Mouse (Mus musculus) heart, embryonic 11.5 days (tissue): ENCODE data around the gene Ankrd22. TPM values are rescaled to one million over a fixed set of nuclear protein-coding genes. Genes with fewer than 3 reads are reported as not detected.

Source experiments
- ATAC-seq: fragments of 200-750 bp; cut with Nextera tagmentation; replicated peaks from 2 replicates; pipeline ENCODE4 v1.8.0; 2017; ENCODE audit warnings: moderate library complexity; ENCODE audit not compliant: insufficient number of reproducible peaks, low FRiP score, low TSS enrichment
- H3K27ac ChIP-seq: fragments of 300-500 bp; sonication (generic); 2 replicates; pipeline ENCODE4 v1.5.1; 2014; ENCODE audit warnings: mild to moderate bottlenecking, low read depth, low read length
- H3K27me3 ChIP-seq: fragments of 300-500 bp; sonication (generic); 2 replicates; pipeline ENCODE4 v1.6.1; 2014; ENCODE audit warnings: mild to moderate bottlenecking, low read length, mixed read lengths; ENCODE audit not compliant: control insufficient read depth, insufficient read depth
- H3K36me3 ChIP-seq: fragments of 300-500 bp; sonication (generic); 2 replicates; pipeline ENCODE4 v1.6.1; 2014; ENCODE audit warnings: mild to moderate bottlenecking, low read length, moderate library complexity, mixed read lengths; ENCODE audit not compliant: control insufficient read depth, insufficient read depth
- H3K4me1 ChIP-seq: fragments of 300-500 bp; sonication (generic); 2 replicates; pipeline ENCODE4 v1.6.1; 2014; ENCODE audit warnings: low read length; ENCODE audit not compliant: control insufficient read depth, insufficient read depth
- H3K4me2 ChIP-seq: fragments of 300-500 bp; sonication (generic); 2 replicates; pipeline ENCODE4 v1.6.1; 2014; ENCODE audit warnings: mild to moderate bottlenecking, moderate library complexity
- H3K4me3 ChIP-seq: fragments of 300-500 bp; sonication (generic); 2 replicates; pipeline ENCODE4 v1.5.1; 2014; ENCODE audit warnings: low read depth, low read length
- H3K9ac ChIP-seq: fragments of 300-500 bp; sonication (generic); 2 replicates; pipeline ENCODE4 v1.6.1; 2014; ENCODE audit warnings: mild to moderate bottlenecking, low read depth, low read length, moderate library complexity
- H3K9me3 ChIP-seq: fragments of 300-500 bp; sonication (generic); replicated peaks from 2 replicates; pipeline ENCODE4 v1.6.1; 2016; ENCODE audit warnings: low read length; ENCODE audit not compliant: control insufficient read depth
- WGBS: fragments of 180-500 bp; shearing (Covaris S2); extraction: QIAGEN DNeasy Blood & Tissue Kit; methylation state at CpG from one replicate; pipeline ENCODE4 v1.1.7; 2014; ENCODE audit not compliant: insufficient replicate concordance; 5-methylcytosine and 5-hydroxymethylcytosine counted together
- polyA plus RNA-seq: library from polyadenylated mRNA; unstranded; fragments of >200 nt; fragmentation: Nextera tagmentation; extraction: Ambion mirVana; gene quantifications from 2 replicates; pipeline ENCODE4 v1.2.1, GENCODE M21; 2014

Ankrd22 gene
- polyA plus RNA-seq, 1 experiment from 2014 or later = not detected

DNA sequence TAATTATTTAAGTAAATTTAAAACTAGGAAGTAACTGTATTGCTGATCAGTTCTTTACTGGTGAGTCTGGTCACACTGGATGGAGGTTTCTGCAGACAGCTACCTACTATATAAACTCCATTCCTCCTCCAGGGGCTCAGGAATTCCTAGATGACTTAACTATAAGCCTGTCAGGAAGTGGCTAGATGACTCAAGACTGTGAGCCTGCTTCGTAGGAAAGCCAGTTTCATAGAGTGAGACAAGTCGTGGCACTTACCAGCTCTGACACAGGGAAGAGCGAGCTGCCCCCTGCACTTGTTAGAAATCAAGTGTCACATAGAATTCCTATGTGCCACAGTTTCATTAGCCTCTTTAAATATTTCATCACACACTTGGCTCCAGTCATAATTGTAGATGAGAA lies 5.3 kb upstream of the Ankrd22 start:
- no peaks in the 10 kb centered on the region for H3K9me3 ChIP-seq
- 53% methylated on average over 3 of the region's 3 CpGs for WGBS
- no peak overlapping the region for H3K9ac ChIP-seq
- no peak overlapping the region for H3K27ac ChIP-seq
- H3K4me1 ChIP-seq = 0 out of 2 replicates have a peak, but pooled peaks cover 3% of the 10 kb centered on the region
- H3K27me3 ChIP-seq = no peaks in the 10 kb centered on the region
- H3K4me3 ChIP-seq = no peak overlapping the region
- no peak for ATAC-seq
- H3K4me2 ChIP-seq = no peak overlapping the region
- no peaks in the 10 kb centered on the region for H3K36me3 ChIP-seq

DNA sequence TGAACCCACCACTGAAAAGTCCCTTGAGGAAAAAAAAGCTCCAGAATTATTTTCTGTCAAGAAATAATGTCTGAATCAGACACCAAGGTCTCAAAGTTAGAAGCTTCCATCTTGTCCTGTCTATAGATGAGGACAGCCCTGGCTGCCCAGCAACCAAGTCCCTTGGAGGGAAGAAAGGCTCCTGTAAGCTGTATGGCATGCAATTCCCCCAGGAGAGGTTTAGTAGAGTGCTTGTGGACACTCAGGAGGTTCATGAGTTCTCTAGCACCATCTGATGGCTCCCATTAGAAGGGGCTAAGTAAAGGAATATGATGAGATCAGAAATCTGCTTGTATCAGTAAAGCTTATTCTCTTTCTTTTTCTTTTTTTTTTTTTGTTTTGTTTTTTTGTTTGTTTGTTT lies 3.3 kb upstream of the Ankrd22 start:
- Histone ChIP-seq H3K4me3 (no peak overlapping the region), H3K27me3 (no peaks in the 10 kb centered on the region), H3K27ac (no peak overlapping the region), H3K4me2 (no peak overlapping the region), H3K9ac (no peak overlapping the region), H3K36me3 (no peaks in the 10 kb centered on the region), H3K4me1 (0 out of 2 replicates have a peak, but pooled peaks cover 3% of the 10 kb centered on the region), H3K9me3 (no peaks in the 10 kb centered on the region)
- ATAC-seq = no peak

DNA sequence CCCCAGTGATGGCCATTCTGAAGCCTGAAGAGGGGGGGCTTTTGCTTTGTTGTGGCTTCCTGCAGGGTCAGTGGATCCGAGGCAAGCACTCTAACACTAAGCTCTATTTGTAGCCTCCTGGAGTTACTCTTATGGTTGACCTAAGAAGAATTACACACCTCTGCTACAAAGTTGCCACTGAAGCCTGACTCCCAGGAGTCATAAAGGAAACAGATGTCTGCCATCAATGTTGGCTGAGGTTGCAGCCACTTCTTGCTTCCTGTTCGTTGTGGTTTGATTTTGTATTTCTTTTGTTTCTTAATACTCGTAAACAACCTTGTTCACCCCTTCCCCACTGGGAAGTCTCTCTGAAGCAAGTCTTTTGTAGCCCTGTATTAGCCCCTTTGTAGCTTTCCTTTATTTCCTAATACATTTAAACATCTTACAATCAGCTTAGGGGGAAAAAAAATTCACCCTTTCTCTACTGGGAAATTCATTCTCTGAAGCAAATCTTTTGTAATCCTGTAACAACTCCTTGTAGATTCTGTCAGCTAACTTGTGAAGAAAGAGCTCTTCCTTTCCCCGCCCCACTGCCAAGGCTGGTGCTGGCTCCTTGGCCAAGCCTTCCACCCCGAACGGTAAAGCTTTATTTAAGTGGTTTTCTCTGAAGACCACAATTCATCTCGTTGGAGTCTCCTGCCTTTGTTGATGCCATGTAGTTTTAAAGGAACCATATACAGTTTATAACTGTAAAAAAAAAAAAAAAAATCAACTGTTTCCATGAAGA lies 2.2 kb upstream of the Ankrd22 start:
- Histone ChIP-seq H3K27ac (no peak overlapping the region), H3K27me3 (no peaks in the 10 kb centered on the region), H3K9ac (no peak overlapping the region), H3K4me3 (no peak overlapping the region), H3K36me3 (no peaks in the 10 kb centered on the region), H3K9me3 (no peaks in the 10 kb centered on the region), H3K4me2 (no peak overlapping the region), H3K4me1 (no peaks in the 10 kb centered on the region)
- 67% methylated on average over 7 of the region's 7 CpGs for WGBS
- no peak for ATAC-seq

DNA sequence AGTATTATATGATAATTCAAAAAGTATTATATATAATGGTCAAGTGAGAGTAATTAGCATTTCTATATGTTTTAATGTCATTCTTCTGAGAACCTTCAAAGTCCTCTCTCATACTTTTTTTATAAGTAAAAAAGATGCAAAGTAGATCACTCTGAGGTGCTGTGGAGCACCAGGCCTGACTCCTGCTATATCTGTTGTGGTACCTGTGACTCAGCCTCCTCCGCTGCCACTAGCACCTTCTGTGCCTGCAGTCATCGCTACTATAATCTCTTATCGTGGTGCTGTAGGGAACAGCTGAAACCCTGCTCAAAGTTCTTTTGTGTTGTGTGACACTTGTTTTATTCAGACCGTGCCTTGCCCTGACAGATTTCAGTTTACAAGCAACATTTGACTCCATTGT lies 533 bp upstream of the Ankrd22 start:
- Histone ChIP-seq H3K27ac (no peak overlapping the region), H3K4me2 (no peak overlapping the region), H3K36me3 (no peaks in the 10 kb centered on the region), H3K9ac (no peak overlapping the region), H3K27me3 (no peaks in the 10 kb centered on the region), H3K4me3 (no peak overlapping the region), H3K9me3 (no peaks in the 10 kb centered on the region), H3K4me1 (no peaks in the 10 kb centered on the region)
- 80% methylated on average over 4 of the region's 4 CpGs for WGBS
- ATAC-seq = no peak

DNA sequence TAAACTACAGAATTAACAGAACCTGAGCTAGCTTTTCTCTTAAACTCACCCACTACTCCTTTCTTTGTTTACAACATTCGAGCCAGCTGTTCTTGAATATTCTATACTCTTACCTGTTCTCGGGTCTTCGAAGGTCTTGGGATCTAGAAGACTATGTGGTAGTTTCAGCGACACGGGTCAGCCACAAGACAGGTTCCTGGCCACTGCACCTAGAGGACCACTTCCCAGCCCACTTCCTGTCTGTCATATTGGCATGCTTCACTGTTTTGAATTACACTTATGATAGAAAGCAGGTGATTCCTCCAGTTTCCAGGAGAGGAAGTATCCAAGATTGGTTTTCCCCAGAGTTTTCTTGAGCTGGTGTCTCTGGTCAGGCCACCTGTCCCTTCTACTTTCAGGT lies 3.2 kb downstream of the Ankrd22 start:
- Histone ChIP-seq H3K36me3 (no peaks in the 10 kb centered on the region), H3K4me1 (no peaks in the 10 kb centered on the region), H3K9ac (no peak overlapping the region), H3K27me3 (no peaks in the 10 kb centered on the region), H3K27ac (no peak overlapping the region), H3K4me2 (no peak overlapping the region), H3K4me3 (no peak overlapping the region), H3K9me3 (no peaks in the 10 kb centered on the region)
- 89% methylated on average over 5 of the region's 5 CpGs for WGBS
- no peak for ATAC-seq

DNA sequence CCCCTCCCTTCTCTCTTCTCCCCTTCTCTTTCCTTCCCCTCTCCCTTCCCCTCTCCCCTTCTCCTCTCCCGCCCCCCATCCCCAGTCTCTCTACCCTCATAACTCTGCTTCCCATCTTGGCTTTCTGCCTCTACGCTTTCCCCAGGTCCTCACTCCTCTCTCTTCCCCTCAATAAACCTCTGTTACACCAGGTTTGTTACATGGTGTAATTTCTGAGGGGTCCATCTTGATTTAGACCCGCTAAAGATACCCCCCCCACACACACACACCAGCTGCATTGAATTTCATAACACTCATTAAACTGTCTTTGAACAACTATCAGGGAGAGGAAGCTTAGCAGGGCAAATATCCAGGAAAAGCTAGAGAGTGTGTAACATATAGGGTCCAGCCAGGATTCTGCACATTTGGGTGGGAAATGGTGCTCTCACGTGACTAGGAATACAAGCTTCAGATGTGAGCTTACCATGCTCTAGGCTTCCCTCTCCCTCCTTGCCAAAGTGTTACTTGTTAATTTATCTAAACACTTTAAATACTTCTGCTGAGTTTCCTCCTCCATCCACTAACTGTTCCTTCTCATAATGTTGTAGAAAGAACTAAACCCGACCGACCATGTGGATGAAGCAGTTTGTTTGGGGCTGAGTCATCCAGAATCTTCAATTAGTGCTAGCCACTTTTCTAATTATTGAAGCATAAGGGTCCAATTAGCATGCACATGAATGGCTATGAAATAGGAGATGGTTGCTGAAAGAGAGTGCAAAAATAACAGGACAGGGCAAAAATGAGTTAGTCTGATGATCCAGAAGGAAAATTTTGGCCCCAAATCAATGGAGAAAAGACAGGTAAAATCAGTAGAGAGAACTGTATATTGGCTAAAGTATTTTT lies 12.3 kb downstream of the Ankrd22 start:
- no peak for ATAC-seq
- Histone ChIP-seq H3K27ac (no peak overlapping the region), H3K36me3 (no peaks in the 10 kb centered on the region), H3K4me3 (no peak overlapping the region), H3K9me3 (no peaks in the 10 kb centered on the region), H3K4me1 (no peaks in the 10 kb centered on the region), H3K27me3 (no peaks in the 10 kb centered on the region), H3K4me2 (no peak overlapping the region), H3K9ac (no peak overlapping the region)
- 73% methylated on average over 6 of the region's 6 CpGs for WGBS

DNA sequence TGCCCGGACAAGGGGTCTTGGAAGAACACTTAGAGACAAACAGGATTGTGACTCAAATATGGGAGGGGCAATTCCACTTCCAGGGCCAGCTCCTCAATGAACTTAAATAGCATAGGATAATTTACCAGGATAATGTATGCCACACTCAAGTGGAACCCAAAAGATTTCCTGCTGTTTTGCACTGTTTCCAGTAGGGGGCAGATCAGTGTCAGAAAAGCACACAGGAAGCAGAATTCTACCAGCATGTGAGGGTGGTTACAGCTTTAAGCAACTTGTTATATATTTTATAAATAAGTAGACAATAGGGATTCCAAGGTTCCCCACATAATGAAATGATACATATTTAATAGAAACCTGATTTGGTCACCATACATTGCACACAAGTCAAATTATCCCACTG lies 13.9 kb downstream of the Ankrd22 start:
- no peak overlapping the region for H3K4me2 ChIP-seq
- 65% methylated on average over 1 of the region's 1 CpGs for WGBS
- no peak overlapping the region for H3K27ac ChIP-seq
- no peaks in the 10 kb centered on the region for H3K36me3 ChIP-seq
- no peaks in the 10 kb centered on the region for H3K4me1 ChIP-seq
- no peaks in the 10 kb centered on the region for H3K27me3 ChIP-seq
- no peaks in the 10 kb centered on the region for H3K9me3 ChIP-seq
- no peak for ATAC-seq
- H3K4me3 ChIP-seq = no peak overlapping the region
- no peak overlapping the region for H3K9ac ChIP-seq

DNA sequence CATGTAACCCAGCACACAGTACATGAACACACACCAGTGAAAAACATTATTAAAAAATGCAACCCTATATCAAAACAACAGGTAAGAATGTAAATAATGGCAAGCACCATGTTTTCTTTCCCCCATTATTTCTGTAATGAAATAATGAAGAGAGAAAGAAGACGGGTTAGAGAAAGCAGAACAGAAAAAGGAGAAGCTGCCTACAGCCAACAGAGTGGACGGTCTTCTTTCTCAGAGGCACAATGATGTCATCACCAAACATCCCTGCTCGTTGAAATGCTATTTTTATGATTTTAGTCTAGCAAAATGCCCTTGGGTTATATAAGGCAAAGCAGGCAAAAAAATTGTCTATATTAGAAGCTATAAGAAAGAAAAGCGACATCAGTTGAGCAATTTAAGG lies 17.4 kb downstream of the Ankrd22 start:
- no peaks in the 10 kb centered on the region for H3K27me3 ChIP-seq
- H3K36me3 ChIP-seq = no peaks in the 10 kb centered on the region
- H3K4me1 ChIP-seq = no peaks in the 10 kb centered on the region
- H3K9me3 ChIP-seq = no peaks in the 10 kb centered on the region
- H3K27ac ChIP-seq = no peak overlapping the region
- H3K4me2 ChIP-seq = no peak overlapping the region
- WGBS = 70% methylated on average over 4 of the region's 4 CpGs
- H3K9ac ChIP-seq = no peak overlapping the region
- no peak overlapping the region for H3K4me3 ChIP-seq
- no peak for ATAC-seq
